Mouse (Mus musculus): ENCODE measurements around the gene Akap11.
"Not testable (repeated sequence)": the region's sequence is repeated elsewhere in the genome, so short reads cannot be mapped to it uniquely, and the experiment has no call there.

Gene Akap11

DNA sequence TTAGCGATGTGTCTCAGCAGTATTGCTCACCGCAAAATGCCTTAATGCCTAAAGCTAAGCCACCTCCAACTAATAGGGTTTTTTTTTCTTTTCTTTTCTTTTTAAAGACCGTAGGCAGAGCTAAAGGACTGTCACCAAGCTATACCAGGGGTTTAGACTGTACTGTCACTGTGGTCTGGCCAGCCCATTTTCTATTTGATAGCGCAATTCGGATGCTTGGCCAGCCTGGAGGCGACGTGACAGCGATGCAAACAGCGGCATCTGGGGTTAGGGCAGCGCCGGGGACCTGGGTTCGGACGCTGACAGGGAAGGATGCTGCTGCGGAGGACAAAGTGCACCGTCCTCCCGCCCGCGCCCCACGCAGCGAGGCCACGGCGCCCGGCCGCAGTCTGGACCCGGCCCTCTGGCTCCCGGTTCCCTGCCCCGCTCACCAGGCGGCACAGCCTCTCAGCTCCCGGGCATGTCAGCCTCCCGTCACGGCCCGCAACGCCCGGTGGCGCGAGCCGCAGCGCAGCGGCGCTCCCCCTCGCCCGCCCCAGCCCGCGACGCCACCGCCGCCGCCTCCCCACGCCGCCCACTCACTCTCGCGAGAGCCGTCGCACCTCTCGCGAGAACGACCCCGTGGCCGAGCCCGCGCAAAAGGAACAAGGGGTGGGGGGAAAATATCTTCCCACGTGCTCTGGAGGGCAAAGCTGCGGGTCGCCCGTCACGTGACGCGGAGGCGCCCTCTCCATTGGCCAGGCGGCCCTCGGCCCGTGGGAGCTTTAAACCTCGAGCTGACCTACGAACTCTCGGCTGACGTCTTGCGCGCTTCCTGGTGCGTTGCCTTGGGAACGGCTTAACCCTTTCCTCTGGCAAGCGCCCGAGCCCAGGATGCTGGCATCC, at the start of gene Akap11:
Gene Akap11 (minus strand): TSS at position 528 of the 885 bp plus-strand sequence.
- peak; percentile 95 to 96 for DNase-seq

DNA sequence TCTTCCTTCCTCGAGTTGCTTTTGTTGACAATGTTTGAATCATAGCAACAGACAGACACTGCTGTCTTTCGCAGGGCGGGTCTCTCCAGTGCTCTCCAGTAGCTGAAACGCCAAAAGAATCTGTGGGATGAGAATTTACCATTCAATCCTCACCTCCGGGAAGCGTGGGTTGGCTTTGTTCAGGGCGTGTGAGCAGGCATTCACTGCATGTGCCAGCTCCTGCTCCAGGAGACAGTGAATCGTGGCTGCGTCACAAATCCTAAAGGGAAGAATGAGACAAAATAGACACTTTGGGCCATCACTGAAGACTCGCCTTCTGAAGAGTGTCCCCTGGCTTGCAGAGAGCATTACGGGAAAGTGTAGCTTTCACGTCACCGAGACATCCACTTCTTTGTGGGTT, 47.6 kb upstream of the Akap11 start:
- no peak for DNase-seq

DNA sequence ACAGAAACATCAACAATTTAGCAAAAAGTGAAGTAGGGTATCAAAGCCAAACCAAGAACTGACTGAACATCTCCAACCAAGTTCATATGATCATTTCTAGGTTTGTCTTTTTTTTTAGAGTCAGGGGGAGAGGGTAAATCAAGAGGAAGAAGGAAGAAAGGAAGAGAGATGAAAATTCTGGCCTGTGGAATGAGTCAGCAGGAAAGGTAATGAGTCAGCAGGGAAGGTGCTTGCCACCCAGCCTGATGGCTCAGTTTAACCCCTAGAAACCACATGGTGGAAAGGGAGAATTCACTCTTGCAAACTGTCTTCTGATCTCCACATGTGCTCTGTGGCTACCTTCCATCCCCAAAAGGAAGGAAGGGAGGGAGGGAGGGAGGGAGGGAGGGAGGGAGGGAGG, 46.6 kb upstream of the Akap11 start:
- no peak for DNase-seq

DNA sequence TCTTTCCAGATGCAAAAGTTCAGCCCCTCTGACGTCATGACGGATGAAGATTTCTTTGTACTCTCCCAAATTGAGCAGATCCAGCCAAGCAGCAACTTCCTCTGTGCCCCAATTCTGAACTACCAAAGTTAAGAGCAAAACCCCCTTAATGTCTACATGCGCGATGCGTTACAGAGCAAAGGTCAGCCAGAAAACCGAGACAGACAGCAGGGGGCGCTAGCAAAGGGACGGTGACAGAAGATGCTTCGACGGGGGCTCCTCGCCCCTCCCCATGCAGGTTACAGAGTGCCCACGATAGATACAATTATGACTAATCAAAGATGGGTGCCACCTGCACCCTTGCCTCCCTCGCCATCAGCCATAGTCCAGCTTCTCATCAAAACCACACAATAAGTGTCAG, 39.3 kb upstream of the Akap11 start:
- peak in 1 of 2 experiments; percentile 4 for DNase-seq

DNA sequence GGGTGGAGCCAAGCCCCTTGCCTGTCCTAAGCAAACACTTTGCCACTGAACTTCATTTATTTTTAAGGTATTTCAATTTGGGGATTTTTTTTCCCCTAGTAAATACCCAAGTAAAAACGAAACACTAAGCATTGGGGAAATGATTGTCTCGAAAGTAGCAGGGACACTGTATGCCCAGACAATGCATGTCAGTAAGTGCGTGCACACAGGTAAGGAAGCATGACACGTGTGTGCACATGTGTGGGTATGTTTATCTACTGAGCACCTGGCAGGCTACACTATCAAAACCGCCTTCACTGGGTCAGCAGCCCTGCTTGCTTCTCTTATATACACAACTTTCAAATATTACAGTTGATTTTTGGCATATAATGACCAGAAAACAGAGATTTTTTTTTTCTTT, 31.8 kb upstream of the Akap11 start:
- DNase-seq, result no peak

DNA sequence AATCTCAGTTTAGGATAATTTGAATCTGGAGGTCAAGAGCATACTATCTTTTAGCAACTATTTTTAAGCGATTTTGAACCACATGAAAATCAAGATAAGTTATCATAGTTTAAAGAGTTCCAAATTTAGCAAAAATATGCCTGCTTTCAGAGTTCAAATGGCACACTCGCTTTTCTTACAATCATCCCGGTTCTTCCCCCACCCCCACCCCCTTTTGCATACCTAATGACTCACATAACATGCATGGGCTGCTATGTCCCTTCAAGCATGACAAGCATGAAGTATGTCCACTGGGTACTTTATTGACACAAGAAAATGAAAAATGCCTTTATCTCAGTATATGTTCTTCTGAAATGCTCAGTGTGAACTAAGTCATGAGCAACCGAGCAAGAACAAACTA, 29.8 kb upstream of the Akap11 start:
- no peak for DNase-seq

DNA sequence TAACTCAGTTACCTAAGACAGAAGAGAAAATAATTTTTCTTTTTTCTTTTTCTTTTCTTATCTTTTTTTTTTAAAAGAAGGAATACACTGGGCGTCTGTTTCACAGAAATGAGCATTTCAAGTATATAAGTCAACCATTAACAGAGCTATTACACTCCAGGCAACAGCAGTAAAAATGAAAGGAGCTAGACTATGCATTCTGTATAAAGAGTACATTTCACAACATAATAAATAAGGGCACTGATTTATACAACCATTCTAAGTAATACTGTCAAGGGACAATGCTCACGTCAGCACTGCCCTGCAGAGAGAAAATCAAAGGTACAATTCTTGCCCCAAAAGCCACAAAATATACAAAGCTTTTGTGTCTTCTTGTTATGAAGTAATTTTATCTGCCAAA, 27.7 kb upstream of the Akap11 start:
- DNase-seq, result no peak

DNA sequence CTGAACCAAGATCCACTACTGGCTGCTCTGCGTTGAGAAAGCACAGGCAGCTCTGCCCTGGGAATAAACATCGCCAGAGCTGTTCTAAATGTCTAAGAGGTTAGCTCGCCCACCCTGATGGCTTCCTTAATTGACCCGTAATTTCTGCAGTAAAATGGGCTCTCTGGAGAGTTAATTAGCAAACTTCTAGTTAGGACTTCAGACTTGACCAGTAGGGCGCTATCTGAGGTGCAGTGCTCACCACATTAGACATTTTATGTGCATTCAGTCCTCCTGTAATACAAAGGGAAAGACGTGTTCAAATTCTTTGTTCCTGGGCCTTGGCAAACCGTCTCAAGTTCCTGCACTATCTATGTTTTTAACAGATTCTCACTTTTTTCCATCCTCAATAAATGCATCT, 26.6 kb upstream of the Akap11 start:
- DNase-seq, result no peak

DNA sequence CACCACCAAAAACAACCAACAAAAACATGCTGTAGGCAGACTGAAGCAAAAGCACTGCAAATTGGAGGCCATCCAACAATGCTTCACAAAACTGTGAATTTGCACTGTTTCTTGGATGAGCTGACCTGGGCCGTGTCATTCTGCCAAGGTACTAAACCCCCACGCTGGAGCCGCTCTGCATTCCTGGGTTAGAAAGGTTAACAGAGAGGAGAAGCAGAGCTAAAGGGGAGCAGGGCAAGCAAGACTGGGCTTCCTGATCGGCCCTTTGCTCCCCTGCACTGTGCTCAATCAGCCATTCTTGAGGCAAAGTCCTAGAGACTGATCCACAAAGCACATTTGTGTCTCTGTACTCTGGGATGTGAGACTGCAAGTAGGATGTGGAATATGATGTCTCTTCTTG, 25.5 kb upstream of the Akap11 start:
- no peak for DNase-seq

DNA sequence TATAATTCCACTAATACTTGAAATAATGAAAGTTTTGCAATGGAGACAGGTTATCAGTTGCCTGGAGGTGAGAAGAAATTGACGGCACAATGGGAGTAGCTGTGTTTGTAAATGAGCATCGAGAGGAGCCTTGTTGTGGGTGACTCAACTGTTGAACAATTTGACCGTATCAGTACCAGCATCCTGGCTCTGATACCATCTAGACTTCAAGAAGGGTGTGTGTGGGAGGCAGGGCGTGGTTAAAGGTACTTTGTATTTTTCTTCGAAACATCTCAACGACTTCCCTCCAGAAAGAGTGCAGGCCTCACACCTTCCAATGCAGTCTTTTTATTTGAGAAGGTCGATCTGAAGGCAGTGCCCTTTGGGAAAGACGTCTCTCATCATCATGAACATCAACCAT, 22.4 kb upstream of the Akap11 start:
- DNase-seq, result no peak

DNA sequence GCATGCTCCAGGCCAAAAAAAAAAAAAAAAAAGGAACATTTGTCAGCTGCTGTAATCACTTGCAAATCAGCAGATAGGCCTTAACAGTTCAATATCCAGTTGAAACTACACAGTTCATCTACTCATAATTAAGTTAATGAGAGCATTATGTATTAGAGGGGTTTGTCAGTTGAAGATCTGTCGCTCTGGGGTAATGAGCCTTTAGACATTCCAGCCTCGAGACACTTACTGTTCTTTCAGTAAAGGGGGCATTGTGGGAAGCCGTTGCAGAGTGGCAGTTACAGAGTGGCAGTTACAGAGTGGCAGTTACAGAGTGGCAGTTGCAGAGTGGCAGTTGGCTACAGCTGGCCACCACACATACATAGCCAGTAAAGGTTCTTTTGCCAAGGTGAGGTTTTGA, 18.2 kb upstream of the Akap11 start:
- DNase-seq, result not testable (repeated sequence)

DNA sequence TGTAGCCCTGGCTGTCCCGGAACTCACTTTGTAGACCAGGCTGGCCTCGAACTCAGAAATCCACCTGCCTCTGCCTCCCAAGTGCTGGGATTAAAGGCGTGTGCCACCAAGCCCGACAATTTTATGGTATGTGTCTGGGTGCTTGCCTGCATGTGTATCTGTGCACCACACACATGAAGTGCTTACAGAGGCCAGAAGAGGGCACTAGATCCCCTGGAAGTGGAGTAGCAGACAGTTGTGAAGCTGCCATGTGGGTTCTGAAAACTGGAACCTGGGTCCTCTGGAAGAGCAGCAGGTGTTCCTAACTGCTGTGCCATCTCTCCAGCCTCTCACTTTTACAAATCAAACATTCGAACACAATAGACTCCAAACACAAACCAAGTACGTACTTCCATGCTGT, 17.1 kb upstream of the Akap11 start:
- DNase-seq, result no peak

DNA sequence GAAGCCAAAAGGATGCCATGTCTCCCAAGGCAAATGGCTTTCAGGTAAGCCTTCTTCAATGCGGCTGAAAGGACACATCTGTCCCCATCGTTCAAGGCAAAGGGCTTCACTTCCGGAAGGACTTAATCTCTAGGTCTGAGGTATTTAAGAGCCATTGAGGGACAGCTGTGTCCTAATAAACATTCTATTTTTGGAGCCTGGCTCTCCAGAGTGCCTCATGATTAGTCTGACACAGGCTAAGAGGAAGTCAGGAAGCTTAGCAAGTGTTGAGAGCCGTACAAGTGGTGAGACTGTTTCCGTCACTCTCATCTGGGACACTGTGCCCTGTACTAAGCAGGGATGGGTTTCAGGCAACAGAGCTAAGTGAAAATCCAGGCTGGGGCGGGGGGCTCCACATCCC, 12.2 kb upstream of the Akap11 start:
- DNase-seq, result peak; percentile 21 to 59

DNA sequence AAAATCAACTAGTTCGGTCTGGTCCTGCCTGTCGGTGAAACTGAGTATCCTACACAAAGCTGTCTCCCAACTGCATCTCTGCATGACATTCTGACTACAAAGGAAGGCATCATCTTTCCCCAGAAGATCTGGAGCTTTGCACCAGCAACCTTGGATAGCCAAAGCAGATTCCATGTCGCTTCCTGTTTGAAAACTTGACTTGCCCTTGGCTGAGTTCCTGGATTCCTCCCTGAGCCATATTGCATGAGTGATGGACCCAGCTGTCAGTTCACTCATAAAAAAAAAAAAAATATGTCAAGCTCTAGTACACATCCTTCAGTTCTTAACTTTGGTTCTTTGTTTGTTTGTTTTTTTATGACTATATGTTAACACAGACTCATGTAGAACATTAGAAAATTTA, 4.7 kb upstream of the Akap11 start:
- no peak for DNase-seq

DNA sequence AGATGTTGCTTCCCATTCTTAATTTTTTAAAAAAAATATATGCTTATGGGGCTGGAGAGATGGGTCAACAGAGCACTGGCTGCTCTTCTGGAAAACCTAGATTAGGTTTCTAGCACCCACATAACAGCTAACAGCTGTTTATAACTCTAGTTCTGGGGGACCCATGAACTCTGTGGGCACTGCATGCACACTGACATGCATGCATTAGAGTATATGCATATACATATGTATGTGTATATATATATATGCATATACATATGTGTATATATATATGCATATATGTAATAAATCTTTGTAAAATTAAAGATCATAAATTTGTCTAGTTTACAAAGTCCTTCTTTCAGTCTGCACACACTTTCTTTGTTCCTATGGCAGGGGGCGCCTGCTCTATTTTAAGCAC, 3.2 kb upstream of the Akap11 start:
- DNase-seq, result no peak

DNA sequence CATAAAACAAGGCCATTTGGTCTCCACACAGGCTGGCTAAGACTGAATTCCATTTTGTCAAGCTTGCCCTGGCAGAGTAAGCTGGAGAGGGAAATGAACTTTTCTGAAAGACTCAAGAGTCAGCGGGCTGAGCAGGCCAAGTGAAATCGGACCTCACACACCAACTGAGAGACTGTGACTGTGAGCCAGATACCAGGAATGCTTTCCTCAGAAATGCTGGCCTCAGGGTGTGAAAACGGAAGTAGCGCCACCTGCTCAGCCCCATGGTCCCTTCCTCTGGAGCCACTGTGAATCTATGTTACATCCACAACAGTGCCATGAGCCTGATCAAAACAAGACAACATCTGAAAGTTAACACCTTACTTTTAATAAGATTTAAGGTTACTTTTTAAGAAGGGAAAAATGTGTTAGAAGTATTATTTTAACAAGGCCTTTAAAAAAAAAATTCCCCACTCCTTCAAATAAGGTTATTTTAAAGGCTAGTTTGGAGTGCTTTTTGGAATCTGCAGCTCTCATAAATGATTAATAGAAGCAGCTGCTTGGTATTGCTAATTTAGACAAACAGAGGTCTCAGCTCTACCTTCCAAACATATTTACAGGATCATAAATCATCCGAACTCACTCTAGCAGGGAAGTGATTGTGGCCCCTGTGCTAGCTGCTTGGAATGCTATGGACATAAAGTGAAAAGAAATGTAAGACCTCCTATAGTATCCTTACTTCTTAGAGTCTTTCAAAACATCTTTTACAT, 2.1 kb upstream of the Akap11 start:
- peak in 1 of 2 experiments; percentile 24 for DNase-seq

DNA sequence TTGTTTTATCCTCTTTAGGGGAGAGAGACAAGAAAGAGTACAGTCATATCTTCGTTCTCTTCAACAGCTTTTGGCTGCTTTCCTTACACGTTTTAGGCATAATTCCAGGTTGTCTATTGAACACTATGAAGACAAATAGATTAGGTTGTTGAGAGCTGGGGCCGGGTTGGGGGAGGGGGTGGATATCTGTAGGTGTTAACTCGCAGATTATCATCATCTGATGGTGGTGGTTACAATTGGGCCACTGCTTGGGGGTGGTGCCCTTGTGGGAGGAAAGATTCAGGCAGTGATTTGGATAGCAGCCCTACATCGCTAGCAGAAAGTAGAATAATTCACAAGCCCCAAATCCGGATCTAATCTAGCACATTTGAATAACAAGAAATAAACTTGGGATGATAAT, 943 bp upstream of the Akap11 start:
- DNase-seq, result peak in 1 of 2 experiments; percentile 12

DNA sequence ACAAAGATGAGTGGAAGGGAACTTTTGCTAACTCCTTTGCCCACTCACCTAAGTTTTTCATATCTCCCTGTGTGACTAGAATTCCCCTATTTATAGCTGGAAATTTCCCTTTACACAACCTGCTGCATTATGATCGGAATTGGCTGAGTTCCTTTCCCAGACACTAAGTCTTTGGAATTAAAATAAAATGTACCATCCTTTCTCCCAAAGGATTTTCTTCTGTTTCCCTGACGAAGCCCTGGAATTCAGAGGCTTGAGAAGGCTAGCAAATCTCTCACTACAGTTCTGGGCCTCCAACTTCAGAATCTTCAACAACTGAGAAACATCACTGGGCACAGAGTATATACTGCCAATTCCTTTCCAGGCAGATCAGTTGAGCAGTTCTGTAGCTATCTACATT, 1.2 kb downstream of the Akap11 start:
- no peak for DNase-seq

DNA sequence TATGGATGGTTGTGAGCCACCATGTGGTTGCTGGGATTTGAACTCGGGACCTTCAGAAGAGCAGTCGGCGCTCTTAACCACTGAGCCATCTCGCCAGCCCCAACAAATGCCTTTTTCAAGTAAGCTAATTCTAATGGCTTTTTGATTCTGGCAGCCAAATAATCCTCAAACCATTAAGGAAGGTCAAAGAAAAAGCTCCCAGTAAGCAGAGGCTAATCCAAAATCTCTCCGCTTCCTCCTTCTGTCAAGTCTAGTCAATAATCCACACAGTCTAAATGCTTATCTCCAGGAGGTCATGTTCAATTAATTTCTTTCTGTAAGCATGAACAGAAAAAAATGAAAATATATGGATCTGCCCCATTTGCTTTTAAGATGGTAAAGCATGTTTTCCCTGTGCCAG, 2.0 kb downstream of the Akap11 start:
- DNase-seq, result no peak

DNA sequence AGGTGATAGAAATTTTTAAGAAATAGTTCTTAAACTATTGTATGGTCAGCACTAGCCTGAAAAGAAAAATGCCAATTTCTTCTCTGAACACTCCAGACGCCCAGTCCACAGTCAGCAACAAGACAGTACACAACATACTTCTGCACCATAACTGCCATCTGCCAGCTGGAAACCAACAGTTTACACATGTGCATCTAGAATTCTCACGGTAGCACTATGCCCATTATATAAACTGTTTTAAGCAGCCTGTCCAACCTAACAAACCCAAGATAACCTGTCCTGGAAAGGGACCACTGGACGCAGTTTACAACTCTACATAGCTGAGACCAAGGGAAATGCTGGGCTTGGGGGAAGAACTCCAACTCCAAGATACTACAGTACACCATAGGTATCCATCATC, 2.9 kb downstream of the Akap11 start:
- DNase-seq, result no peak

DNA sequence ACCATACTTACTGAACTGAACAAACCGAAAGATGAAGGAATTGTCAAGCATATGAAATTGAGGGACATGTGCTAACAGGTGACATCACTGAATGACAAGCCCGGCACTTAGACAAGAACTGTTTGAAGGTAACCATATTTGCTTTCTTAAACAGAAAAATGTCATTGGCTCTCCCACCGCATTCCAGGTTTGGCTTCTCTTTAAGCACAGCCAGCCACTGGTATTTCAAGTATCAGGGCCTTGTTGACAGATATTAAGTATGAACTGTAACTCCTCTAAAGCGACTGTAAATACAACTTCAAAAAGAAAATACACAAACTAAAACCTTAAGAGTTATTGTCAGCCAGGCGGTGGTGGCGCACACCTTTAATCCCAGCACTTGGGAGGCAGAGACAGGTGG, 4.3 kb downstream of the Akap11 start:
- DNase-seq, result peak; percentile 36 to 70

DNA sequence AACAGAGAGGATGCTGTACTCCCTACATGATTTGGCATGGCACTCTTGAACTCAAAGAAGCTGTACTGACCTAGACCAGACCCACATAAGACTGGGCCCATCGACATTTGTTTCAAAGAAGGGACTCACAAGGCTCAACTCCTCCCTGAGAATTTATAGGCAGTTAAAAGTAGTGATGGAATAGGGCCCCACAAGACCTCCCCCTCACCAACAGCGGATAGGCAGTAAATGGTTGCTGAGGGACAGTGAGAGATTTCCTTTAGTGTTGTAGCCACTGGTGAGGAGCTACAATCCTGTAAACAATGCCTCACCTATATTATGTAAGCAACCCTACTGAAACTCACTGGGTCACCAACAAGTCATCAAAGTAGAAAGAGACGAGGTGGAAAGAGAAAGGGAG, 6.4 kb downstream of the Akap11 start:
- DNase-seq, result no peak

DNA sequence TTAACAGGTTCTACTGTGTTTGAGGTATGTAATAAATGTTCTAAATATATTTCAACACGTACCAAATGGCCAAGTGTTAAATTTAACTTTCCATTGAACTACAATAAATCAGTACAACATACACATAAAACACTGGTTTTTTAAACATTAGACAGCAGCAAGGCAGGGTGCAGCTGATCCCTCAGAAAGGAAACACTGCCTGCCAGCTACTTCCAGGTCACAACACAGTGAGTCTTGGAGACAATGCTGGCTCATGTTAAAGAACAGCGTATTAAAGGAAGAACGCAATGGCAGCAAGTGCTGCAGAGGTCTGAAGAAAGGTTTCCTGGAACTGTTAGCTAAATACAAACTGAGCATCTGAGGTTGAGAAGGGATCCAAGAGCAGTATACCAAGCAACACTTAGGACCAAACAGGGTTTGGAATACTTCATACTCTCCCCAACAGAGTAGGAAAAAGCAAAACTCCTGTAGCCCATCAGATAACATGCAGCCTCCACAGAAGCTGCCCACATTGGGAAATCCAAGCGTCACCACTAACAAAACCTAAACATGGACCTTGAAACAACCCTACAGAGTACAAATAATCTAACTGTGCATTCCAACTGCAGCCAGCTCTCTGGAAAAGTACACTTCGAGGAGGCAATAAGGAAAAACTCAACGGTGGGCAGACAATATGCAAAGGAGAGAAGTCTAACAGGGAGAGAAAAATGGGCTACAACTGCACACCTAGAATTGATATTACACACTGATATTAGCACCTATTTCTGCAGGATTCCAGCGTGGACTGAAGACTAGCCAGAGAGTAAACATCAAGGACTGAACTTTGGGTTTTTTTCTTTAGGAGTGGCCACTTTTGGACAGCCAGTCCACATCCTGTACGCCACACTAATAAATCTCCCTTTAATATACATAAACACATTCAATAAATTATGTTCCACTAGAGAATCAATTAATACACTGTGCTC, 7.9 kb downstream of the Akap11 start:
- no peak for DNase-seq
